Mouse (Mus musculus): Measurements from ENCODE around the gene Myl10. TPM values are rescaled to one million over a fixed set of nuclear protein-coding genes. Genes with fewer than 3 reads are reported as not detected.
"Not testable (repeated sequence)": the region's sequence is repeated elsewhere in the genome, so short reads cannot be mapped to it uniquely, and the experiment has no call there.

Myl10 gene
- not detected in 2 replicates for polyA plus RNA-seq (2015; fragmentation: Nextera tagmentation; extraction: Ambion mirVana)

DNA sequence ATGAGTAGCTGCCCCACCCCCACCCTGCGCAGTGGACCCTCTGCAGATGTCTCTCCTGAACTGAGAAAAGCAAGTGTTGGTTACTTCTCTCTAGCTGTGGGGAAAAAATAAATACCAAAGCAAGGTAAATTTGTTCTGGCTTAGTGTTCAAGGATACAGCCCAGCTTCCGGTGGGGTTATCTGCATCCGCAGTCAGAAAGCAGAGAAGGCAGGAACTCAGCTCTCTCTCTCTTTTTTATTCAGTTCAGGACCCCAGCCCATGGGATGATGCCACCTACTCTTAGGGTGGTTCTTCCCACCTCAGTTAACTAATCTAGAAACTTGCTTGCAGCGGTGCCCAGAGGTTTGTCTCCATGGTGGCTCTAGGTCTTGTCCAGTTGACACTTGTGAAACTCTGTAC, at the start of gene Myl10:
Gene Myl10, plus strand, starts transcription at position 363 of the 400 bp plus-strand sequence.
- Histone ChIP-seq H3K4me3 (no peak within 1 kb of the TSS), H3K27me3 (no peaks in the 10 kb centered on the region), H3K4me2 (no peak within 1 kb of the TSS), H3K27ac (replicated peaks) (no peak within 1 kb of the TSS), H3K4me1 (replicated peaks) (no peaks in the 10 kb centered on the region), H3K36me3 (no peaks in the 10 kb centered on the region), H3K9me3 (no peaks in the 10 kb centered on the region), H3K9ac (no peak within 1 kb of the TSS)
- 90% methylated on average over 4 of the region's 4 CpGs for WGBS
- ATAC-seq (ENCODE audit: low read depth): no peak

- Histone ChIP-seq H3K9me3 (no peaks in the 10 kb centered on the region), H3K4me1 (replicated peaks) (peaks cover 13% of the 10 kb centered on the region), H3K4me2 (no peak overlapping the region), H3K27ac (replicated peaks) (no peak overlapping the region), H3K27me3 (0 out of 2 replicates have a peak, but pooled peaks cover 4% of the 10 kb centered on the region), H3K9ac (no peak overlapping the region), H3K4me3 (no peak overlapping the region), H3K36me3 (no peaks in the 10 kb centered on the region)
- no peak for ATAC-seq (ENCODE audit: low read depth)
- 86% methylated on average over 4 of the region's 4 CpGs for WGBS
These were observed 46.1 kb upstream of the Myl10 start for GRCm38 (mm10) chr5:136646731-136647328.

DNA sequence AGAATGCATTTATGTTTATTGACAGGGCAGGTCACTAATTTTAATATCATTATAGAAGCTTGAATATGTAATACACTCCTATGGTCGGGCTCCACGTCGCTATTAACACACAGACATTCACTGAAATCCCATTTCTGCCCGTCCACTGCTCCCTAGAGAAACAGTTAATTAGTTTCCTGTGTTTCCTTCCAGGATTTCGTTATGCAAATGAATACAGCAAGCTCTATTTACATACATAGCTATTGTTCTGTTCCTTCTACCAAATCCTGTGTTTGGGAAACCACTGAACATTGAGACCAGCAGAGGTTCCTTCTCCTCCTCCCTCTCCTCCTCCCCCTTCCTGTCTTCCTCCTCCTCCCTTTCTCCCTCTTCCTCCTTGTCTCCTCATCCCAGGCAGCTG, 43.9 kb upstream of the Myl10 start:
- Histone ChIP-seq H3K36me3 (no peaks in the 10 kb centered on the region), H3K4me2 (no peak overlapping the region), H3K27me3 (0 out of 2 replicates have a peak, but pooled peaks cover 4% of the 10 kb centered on the region), H3K4me1 (replicated peaks) (peaks cover 13% of the 10 kb centered on the region), H3K27ac (replicated peaks) (peak overlapping the region; percentile 59), H3K9me3 (no peaks in the 10 kb centered on the region), H3K4me3 (no peak overlapping the region), H3K9ac (no peak overlapping the region)
- 41% methylated on average over 5 of the region's 5 CpGs for WGBS
- ATAC-seq (ENCODE audit: low read depth): no peak

- H3K27ac ChIP-seq (replicated peaks): peak overlapping the region; percentile 59
- H3K4me1 ChIP-seq (replicated peaks): peaks cover 13% of the 10 kb centered on the region
- no peak overlapping the region for H3K4me2 ChIP-seq
- no peaks in the 10 kb centered on the region for H3K36me3 ChIP-seq
- no peaks in the 10 kb centered on the region for H3K9me3 ChIP-seq
- 0 out of 2 replicates have a peak, but pooled peaks cover 4% of the 10 kb centered on the region for H3K27me3 ChIP-seq
- no peak overlapping the region for H3K9ac ChIP-seq
- WGBS: 81% methylated on average over 5 of the region's 5 CpGs
- no peak overlapping the region for H3K4me3 ChIP-seq
- ATAC-seq (ENCODE audit: low read depth): no peak
These were observed 43.3 kb upstream of the Myl10 start for GRCm38 (mm10) chr5:136649655-136650054.

DNA sequence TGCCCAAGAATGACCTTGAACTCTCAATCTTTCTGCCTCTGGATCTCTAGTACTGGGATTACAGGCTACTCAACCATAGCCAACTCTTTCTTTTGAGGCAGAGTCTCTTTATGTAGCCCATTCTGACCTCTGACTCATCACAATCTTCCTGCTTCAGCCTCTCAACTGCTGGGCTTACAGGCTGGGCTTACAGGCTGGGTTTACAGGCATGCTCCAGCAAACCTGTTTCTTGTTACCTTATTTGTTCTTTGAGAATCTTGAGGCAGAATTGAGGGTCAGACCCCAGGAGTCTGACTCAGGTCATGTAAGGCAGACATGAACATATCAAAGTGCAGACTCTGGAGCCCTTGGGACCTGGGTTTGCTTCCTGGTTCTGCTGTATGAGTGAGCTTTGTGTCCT, 38.5 kb upstream of the Myl10 start:
- Histone ChIP-seq H3K27ac (replicated peaks) (no peak overlapping the region), H3K9me3 (no peaks in the 10 kb centered on the region), H3K4me3 (no peak overlapping the region), H3K4me1 (replicated peaks) (no peaks in the 10 kb centered on the region), H3K9ac (no peak overlapping the region), H3K36me3 (no peaks in the 10 kb centered on the region), H3K27me3 (no peaks in the 10 kb centered on the region), H3K4me2 (no peak overlapping the region)
- ATAC-seq (ENCODE audit: low read depth): no peak

DNA sequence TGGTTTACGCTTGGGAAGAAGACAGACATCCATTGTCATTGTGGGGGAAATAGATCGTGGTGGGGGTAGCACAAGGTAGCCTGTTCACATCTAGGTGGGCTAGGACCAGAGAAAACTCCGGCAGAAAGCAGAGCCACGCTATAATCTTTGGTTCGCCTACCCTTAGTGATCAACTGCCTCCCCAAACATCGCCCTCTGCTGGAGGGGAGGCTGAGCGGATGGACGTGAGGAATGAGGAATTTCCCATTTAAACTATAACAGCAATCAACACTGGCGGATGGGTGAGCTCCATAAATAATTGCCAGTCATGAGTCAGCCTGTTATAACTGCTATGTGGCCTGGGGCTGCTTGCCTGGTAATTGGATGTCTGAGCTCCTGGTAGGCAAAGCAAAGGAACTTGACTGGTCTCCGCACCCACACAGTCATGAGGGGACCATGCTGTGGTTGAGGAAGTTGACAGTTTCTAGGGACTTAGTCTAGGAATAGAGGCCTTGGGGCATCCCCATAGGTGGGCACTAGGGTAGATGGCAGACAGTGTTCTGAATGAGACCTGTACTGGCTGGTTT, 36.0 kb upstream of the Myl10 start:
- ATAC-seq (ENCODE audit: low read depth): no peak
- Histone ChIP-seq H3K4me3 (no peak overlapping the region), H3K9me3 (no peaks in the 10 kb centered on the region), H3K27me3 (no peaks in the 10 kb centered on the region), H3K9ac (no peak overlapping the region), H3K36me3 (no peaks in the 10 kb centered on the region), H3K27ac (replicated peaks) (no peak overlapping the region), H3K4me1 (replicated peaks) (no peaks in the 10 kb centered on the region), H3K4me2 (no peak overlapping the region)
- 79% methylated on average over 10 of the region's 10 CpGs for WGBS

DNA sequence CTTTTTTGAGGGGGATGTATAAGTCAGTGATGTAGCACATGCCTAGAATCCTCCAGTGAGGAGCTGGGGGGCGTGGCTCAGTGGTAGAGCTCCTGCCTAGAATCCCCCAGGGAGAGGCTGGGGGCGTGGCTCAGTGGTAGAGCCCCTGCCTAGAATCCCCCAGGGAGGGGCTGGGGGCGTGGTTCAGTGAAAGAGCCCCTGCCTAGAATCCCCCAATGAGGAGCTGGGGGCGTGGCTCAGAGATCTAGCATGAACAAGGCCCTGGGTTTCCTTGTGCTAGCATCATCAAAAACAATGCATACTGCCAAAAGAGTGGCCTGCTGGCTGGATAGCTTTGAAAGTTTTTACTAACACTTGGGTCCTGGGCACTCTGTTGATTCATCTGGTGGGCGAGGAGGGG, 32.2 kb upstream of the Myl10 start:
- not testable (repeated sequence) for H3K4me3 ChIP-seq; H3K9ac ChIP-seq; H3K4me2 ChIP-seq; H3K27ac ChIP-seq (replicated peaks); H3K4me1 ChIP-seq (replicated peaks); ATAC-seq (ENCODE audit: low read depth); H3K36me3 ChIP-seq; H3K27me3 ChIP-seq; H3K9me3 ChIP-seq
- WGBS: 77% methylated on average over 5 of the region's 5 CpGs

- ATAC-seq (ENCODE audit: low read depth): no peak
- Histone ChIP-seq H3K4me3 (no peak overlapping the region), H3K9ac (no peak overlapping the region), H3K9me3 (no peaks in the 10 kb centered on the region), H3K27ac (replicated peaks) (no peak overlapping the region), H3K27me3 (0 out of 2 replicates have a peak, but pooled peaks cover 6% of the 10 kb centered on the region), H3K4me1 (replicated peaks) (no peaks in the 10 kb centered on the region), H3K4me2 (no peak overlapping the region), H3K36me3 (no peaks in the 10 kb centered on the region)
- WGBS: 77% methylated on average over 10 of the region's 10 CpGs
These were observed 30.7 kb upstream of the Myl10 start for GRCm38 (mm10) chr5:136662281-136662680.

DNA sequence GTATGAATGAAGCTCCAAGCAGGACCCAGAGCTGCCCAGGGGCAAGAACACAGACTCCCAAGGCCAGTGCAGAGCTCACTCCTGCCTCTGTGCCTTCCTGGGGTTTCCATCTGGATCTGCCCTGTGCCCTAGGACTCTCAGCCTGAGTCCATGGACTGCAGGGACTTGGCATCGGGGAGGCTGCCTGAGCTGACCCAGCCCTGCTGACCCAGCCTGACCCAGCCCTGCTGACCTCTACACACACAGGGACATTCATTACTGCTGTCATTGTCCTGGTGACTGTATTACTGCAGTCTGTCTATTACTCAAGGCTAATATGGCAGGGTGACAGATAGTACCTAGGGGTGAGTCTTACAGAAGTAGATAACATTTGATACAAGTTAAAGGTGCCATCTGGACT, 30.1 kb upstream of the Myl10 start:
- WGBS: 29% methylated on average over 1 of the region's 1 CpGs
- Histone ChIP-seq H3K4me2 (no peak overlapping the region), H3K27me3 (0 out of 2 replicates have a peak, but pooled peaks cover 6% of the 10 kb centered on the region), H3K4me1 (replicated peaks) (no peaks in the 10 kb centered on the region; the same call in 1 of the 2 replicates), H3K27ac (replicated peaks) (no peak overlapping the region), H3K9me3 (no peaks in the 10 kb centered on the region), H3K9ac (no peak overlapping the region), H3K4me3 (no peak overlapping the region), H3K36me3 (no peaks in the 10 kb centered on the region)
- ATAC-seq (ENCODE audit: low read depth): no peak

DNA sequence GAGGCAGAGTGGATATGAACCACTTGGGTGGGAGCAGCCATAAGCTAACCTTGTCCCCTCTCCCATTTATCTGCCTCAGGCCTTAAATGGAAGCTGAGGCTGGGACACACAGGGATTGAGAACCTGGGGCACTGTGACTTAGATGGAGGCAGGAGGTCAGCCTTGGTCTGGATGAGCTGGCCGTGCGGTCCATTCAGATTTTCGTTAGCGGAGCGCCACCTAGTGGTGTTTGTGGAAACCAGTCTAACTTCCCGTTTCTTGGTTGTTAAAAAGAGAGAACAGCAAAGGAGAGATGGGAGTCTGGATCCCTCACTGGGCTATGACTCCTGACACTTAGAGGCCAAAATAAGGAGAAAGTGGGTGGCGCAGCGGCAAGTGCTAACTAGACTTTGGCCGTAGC, 28.4 kb upstream of the Myl10 start:
- Histone ChIP-seq H3K36me3 (no peaks in the 10 kb centered on the region), H3K4me1 (replicated peaks) (peaks cover 2% of the 10 kb centered on the region; the same call in 1 of the 2 replicates), H3K4me3 (no peak overlapping the region), H3K9me3 (no peaks in the 10 kb centered on the region), H3K27ac (replicated peaks) (no peak overlapping the region), H3K4me2 (no peak overlapping the region), H3K27me3 (peaks cover 6% of the 10 kb centered on the region; the same call in 1 of the 2 replicates), H3K9ac (no peak overlapping the region)
- 7% methylated on average over 9 of the region's 9 CpGs for WGBS
- ATAC-seq (ENCODE audit: low read depth): no peak

DNA sequence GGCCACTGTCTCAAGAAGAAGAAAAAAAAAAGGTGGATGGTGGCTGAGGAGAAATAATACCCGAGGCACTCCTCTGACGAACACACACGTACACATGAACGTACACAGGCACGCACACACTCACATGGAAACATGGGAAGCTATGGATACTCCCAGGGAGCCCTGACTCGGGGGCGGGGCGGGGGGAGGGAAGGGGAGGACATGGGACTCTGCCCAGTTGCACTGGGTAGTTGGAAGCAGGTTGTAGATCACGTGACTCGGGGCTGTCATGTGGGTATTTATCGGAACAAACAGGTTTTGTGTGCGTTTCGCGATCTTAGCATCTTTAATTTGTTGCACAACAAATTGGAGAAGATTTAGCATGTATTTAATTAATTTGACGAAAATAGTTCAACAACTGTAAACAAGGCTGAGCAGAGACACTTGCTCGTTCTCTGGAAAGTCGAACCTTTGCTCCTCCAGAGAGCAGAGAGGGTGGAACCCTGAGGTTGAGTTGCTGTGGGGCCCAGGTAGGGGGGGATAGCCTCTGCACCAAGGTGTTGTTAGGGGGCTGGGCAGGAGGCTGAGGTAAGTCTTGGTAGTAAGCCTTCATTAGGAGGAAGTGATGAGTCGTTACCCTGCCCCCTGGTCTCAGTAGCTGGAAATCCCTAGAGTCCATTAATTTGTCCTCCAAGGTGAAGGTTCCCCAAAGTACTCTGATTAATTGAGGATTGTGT, 16.5 kb upstream of the Myl10 start:
- Histone ChIP-seq H3K4me1 (replicated peaks) (no peaks in the 10 kb centered on the region), H3K9ac (no peak overlapping the region), H3K4me3 (no peak overlapping the region), H3K4me2 (no peak overlapping the region), H3K27me3 (no peaks in the 10 kb centered on the region), H3K9me3 (peaks cover 4% of the 10 kb centered on the region; the same call in 1 of the 2 replicates), H3K27ac (replicated peaks) (no peak overlapping the region), H3K36me3 (no peaks in the 10 kb centered on the region)
- 89% methylated on average over 18 of the region's 18 CpGs for WGBS
- ATAC-seq (ENCODE audit: low read depth): no peak

DNA sequence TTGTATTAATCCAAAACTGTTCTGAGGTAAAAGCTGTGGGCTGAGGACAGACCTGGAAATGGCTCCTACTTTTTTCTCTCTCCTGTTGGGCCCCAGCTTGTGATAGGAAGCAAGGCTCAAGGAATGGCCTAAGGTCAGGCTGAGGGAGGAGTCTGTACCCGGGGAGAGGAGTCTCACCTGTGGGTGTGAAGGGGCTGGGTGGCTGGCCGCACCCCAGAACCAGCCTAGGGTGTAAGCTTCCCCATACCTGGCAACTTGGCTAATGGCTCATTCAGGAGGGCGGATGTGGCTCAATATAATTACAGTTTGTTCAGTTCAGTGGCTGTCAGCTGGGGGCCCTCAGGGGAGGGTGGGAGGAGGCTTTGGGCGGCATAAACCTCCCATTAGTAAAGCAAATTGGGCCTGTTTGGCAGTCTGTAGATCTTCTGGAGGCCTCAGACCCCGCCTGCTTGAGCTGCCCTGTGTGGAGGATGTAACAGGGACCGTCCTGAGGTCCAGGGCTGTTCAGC, 14.1 kb upstream of the Myl10 start:
- Histone ChIP-seq H3K4me2 (no peak overlapping the region), H3K27me3 (no peaks in the 10 kb centered on the region), H3K27ac (replicated peaks) (no peak overlapping the region), H3K4me1 (replicated peaks) (no peaks in the 10 kb centered on the region), H3K9me3 (peaks cover 4% of the 10 kb centered on the region; the same call in 1 of the 2 replicates), H3K4me3 (no peak overlapping the region), H3K9ac (no peak overlapping the region), H3K36me3 (no peaks in the 10 kb centered on the region)
- WGBS: 69% methylated on average over 6 of the region's 6 CpGs
- no peak for ATAC-seq (ENCODE audit: low read depth)
